Mouse (Mus musculus): Measurements from ENCODE around the gene Scamp3.
A peak's percentile ranks its signal among the peaks of the same experiment; 100 is the strongest.
"Not testable (repeated sequence)": the region's sequence is repeated elsewhere in the genome, so short reads cannot be mapped to it uniquely, and the experiment has no call there.

Scamp3 gene

GRCm38 (mm10) chr3:89195979-89196877 lies 19.0 kb downstream of the Scamp3 start:
- DNase-seq (ENCODE audit: low spot score in 2 of 2): peak; percentile 84 to 87

GRCm38 (mm10) chr3:89199839-89200238 lies 22.6 kb downstream of the Scamp3 start:
- DNase-seq (ENCODE audit: low spot score in 2 of 2): no peak

- peak; percentile 72 to 79 for DNase-seq (ENCODE audit: low spot score in 2 of 2)
Measured at GRCm38 (mm10) chr3:89202253-89203141, 25.2 kb downstream of the Scamp3 start, which contains the start of gene Gba. TSS of gene Gba (plus strand) at chr3:89202928.

GRCm38 (mm10) chr3:89203142-89203514 lies 25.9 kb downstream of the Scamp3 start:
- no peak for DNase-seq (ENCODE audit: low spot score in 2 of 2)

GRCm38 (mm10) chr3:89206079-89206478 lies 28.8 kb downstream of the Scamp3 start:
- DNase-seq (ENCODE audit: low spot score in 2 of 2): no peak

GRCm38 (mm10) chr3:89206695-89207094 lies 29.4 kb downstream of the Scamp3 start:
- no peak for DNase-seq (ENCODE audit: low spot score in 2 of 2)

- no peak for DNase-seq (ENCODE audit: low spot score in 2 of 2)
Measured at GRCm38 (mm10) chr3:89208075-89208657, 30.9 kb downstream of the Scamp3 start.

- no peak for DNase-seq (ENCODE audit: low spot score in 2 of 2)
Measured at GRCm38 (mm10) chr3:89208736-89209135, 31.5 kb downstream of the Scamp3 start.

- no peak for DNase-seq (ENCODE audit: low spot score in 2 of 2)
Measured at GRCm38 (mm10) chr3:89209731-89210130, 32.5 kb downstream of the Scamp3 start.

- no peak for DNase-seq (ENCODE audit: low spot score in 2 of 2)
Measured at GRCm38 (mm10) chr3:89210162-89210561, 32.9 kb downstream of the Scamp3 start.

- DNase-seq (ENCODE audit: low spot score in 2 of 2): no peak
Measured at GRCm38 (mm10) chr3:89210731-89211130, 33.5 kb downstream of the Scamp3 start.

GRCm38 (mm10) chr3:89213803-89214530 lies 36.7 kb downstream of the Scamp3 start:
- DNase-seq (ENCODE audit: low spot score in 2 of 2): peak; percentile 89

GRCm38 (mm10) chr3:89214681-89215411 lies 37.6 kb downstream of the Scamp3 start, which contains the start of gene Thbs3:
TSS of gene Thbs3 (plus strand) at chr3:89215180.
- no peak for DNase-seq (ENCODE audit: low spot score in 2 of 2)

- peak; percentile 81 to 84 for DNase-seq (ENCODE audit: low spot score in 2 of 2)
Measured at GRCm38 (mm10) chr3:89215853-89216252, 38.6 kb downstream of the Scamp3 start.

GRCm38 (mm10) chr3:89216407-89216806 lies 39.1 kb downstream of the Scamp3 start:
- not testable (repeated sequence) for DNase-seq (ENCODE audit: low spot score in 2 of 2)

- no peak for DNase-seq (ENCODE audit: low spot score in 2 of 2)
Measured at GRCm38 (mm10) chr3:89218271-89218670, 41.0 kb downstream of the Scamp3 start.

- DNase-seq (ENCODE audit: low spot score in 2 of 2): no peak
Measured at GRCm38 (mm10) chr3:89219546-89219945, 42.3 kb downstream of the Scamp3 start.

- DNase-seq (ENCODE audit: low spot score in 2 of 2): no peak
Measured at GRCm38 (mm10) chr3:89221167-89221566, 43.9 kb downstream of the Scamp3 start.

GRCm38 (mm10) chr3:89224796-89225195 lies 47.5 kb downstream of the Scamp3 start:
- DNase-seq (ENCODE audit: low spot score in 2 of 2): no peak

GRCm38 (mm10) chr3:89225321-89225815 lies 48.1 kb downstream of the Scamp3 start:
- no peak for DNase-seq (ENCODE audit: low spot score in 2 of 2)

All from right cerebral cortex, postnatal 36 days (tissue).